ENCODE assay signal across 8 mouse cellular contexts in the genomic region with DNA sequence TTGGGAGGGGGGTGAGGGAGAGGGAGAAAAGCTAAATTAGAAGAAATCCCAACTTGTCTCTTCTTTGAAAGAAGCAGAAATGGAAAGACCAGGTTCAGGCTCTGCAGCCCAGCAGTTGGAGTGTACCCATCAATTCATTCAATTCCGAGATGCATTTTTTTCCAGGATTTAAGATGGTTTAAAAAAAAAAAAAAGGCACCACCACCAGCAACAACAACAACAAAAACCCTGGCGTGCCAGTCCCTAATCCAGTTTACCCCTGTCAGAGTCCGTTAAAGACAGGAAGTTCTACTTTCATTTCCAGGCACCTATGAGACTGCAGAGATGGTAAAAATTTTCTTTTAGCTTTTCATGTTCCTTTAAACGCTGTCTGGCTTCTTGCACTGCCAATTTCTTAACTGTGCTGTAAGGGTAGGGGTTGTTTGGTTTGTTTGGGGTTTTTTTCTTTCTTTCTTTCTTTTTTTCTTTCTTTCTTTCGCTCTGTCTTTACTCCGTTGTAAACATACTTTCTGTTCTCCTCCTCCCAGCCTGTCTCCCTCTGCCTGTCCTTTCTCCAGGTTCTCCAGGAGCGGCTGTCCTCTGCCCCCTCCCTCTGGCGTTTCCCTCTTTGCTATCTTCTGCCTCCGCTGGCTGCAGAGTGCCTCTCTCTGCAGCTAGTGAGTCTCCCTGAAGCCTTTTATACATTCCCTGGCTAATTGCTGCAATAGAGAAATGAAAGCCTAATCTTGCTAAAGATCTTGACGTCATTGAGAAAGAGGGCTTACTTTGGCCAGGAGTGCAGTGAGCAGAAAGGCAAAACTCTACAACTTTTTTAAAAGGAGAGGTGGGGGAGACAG. TPM values are rescaled to one million over a fixed set of nuclear protein-coding genes. Genes with fewer than 3 reads are reported as not detected.
DNase-seq lines count a peak whose midpoint lies in the region; ATAC-seq and TF ChIP-seq lines count a peak whose summit lies in the region.

A gene (minus strand): TSS at position 51 of the 836 bp plus-strand sequence.

- peak; percentile 5 to 65 for DNase-seq in adrenal gland, adult (ENCODE audit: inconsistent age in 2 of 2, low spot score in 1 of 2)
- DNase-seq in adrenal gland, postnatal 4 days (ENCODE audit: low spot score in 2 of 2): no peak
- no peak for DNase-seq in spleen, adult 2 months (ENCODE audit: low read depth in 1 of 2, low spot score in 2 of 2)
- no peak for DNase-seq in spleen, adult 18-20 months
- DNase-seq in stomach, postnatal 0 days (ENCODE audit: low spot score): peak; percentile 16

- no peaks in the 10 kb centered on the region for H3K79me2 ChIP-seq in macrophage (ENCODE audit: inconsistent target)

- WGBS in spleen, adult 2 months: 4% methylated on average over 10 of the region's 10 CpGs
- 4% methylated on average over 10 of the region's 10 CpGs for WGBS in macrophage (ENCODE audit: missing documents)
- WGBS in stomach, postnatal 0 days: 8% methylated on average over 10 of the region's 10 CpGs

- peak; percentile 64 for ATAC-seq in inflammation-experienced regulatory T-cells, adult 6 months
- ATAC-seq in stomach, postnatal 0 days (ENCODE audit: low FRiP score, low TSS enrichment): no peak; the same call in 1 of the 2 replicates

- TF ChIP-seq CTCF in spleen, adult 2 months (IDR thresholded peaks at IDR 0.05; ENCODE audit: extremely low read depth, insufficient read depth, insufficient read length, insufficient replicate concordance): no peak
- TF ChIP-seq CTCF in embryonic fibroblast, embryonic 13.5 days (IDR thresholded peaks at IDR 0.05; ENCODE audit: borderline replicate concordance, insufficient read depth, low read length): no peak
- TF ChIP-seq CTCF in stomach, postnatal 0 days (IDR thresholded peaks at IDR 0.05; ENCODE audit: low read depth): peak; percentile 38

- H3K4me1 ChIP-seq in spleen, adult 2 months (ENCODE audit: control insufficient read depth, insufficient read depth, insufficient read length): peaks cover 5% of the 10 kb centered on the region; the same call in 1 of the 2 replicates
- H3K4me1 ChIP-seq in embryonic fibroblast, embryonic 13.5 days (ENCODE audit: control insufficient read depth, insufficient read depth, low read length): no peaks in the 10 kb centered on the region; the same call in 1 of the 2 replicates
- no peaks in the 10 kb centered on the region for H3K4me1 ChIP-seq in stomach, postnatal 0 days (replicated peaks; ENCODE audit: control insufficient read depth, insufficient read depth)

- no peak within 1 kb of the TSS for H3K9ac ChIP-seq in stomach, postnatal 0 days (ENCODE audit: low read length)

- no peak for TF ChIP-seq POLR2A in spleen, adult 2 months (IDR thresholded peaks at IDR 0.05; ENCODE audit: low read depth, low read length)
- no peak for TF ChIP-seq POLR2A in embryonic fibroblast, embryonic 13.5 days (IDR thresholded peaks at IDR 0.05; ENCODE audit: low read depth, low read length)

- no peaks in the 10 kb centered on the region for H3K9me3 ChIP-seq in stomach, postnatal 0 days (ENCODE audit: control insufficient read depth, low read length)

- TF ChIP-seq EP300 in stomach, postnatal 0 days (optimal IDR thresholded peaks at IDR 0.05): no peak

- no peak within 1 kb of the TSS for H3K27ac ChIP-seq in spleen, adult 2 months (ENCODE audit: insufficient read depth, low read length)
- no peak within 1 kb of the TSS for H3K27ac ChIP-seq in embryonic fibroblast, embryonic 13.5 days (ENCODE audit: insufficient read depth, low read length)
- no peak within 1 kb of the TSS for H3K27ac ChIP-seq in macrophage
- H3K27ac ChIP-seq in stomach, postnatal 0 days (replicated peaks): no peak within 1 kb of the TSS

- no peaks in the 10 kb centered on the region for H3K36me3 ChIP-seq in spleen, adult 2 months (ENCODE audit: control insufficient read depth, insufficient read depth, low read length)
- no peaks in the 10 kb centered on the region for H3K36me3 ChIP-seq in macrophage (ENCODE audit: inconsistent target)
- H3K36me3 ChIP-seq in stomach, postnatal 0 days (ENCODE audit: control insufficient read depth, insufficient read depth, low read length): no peaks in the 10 kb centered on the region

- H3K27me3 ChIP-seq in spleen, adult 2 months (ENCODE audit: control insufficient read depth, insufficient read depth, low read length): no peaks in the 10 kb centered on the region
- no peaks in the 10 kb centered on the region for H3K27me3 ChIP-seq in stomach, postnatal 0 days (ENCODE audit: control insufficient read depth, insufficient read depth, low read length)

- H3K4me3 ChIP-seq in spleen, adult 2 months (ENCODE audit: extremely low read depth, insufficient read depth, insufficient read length): peak within 1 kb of the TSS; percentile 35; the same call in 1 of the 2 replicates
- H3K4me3 ChIP-seq in embryonic fibroblast, embryonic 13.5 days (ENCODE audit: insufficient read depth, low read length): peak within 1 kb of the TSS; percentile 26
- H3K4me3 ChIP-seq in macrophage (ENCODE audit: inconsistent target): peak within 1 kb of the TSS; percentile 25; the same call in 1 of the 2 replicates
- H3K4me3 ChIP-seq in stomach, postnatal 0 days (ENCODE audit: low read depth, low read length): peak within 1 kb of the TSS; percentile 32

- H3K4me2 ChIP-seq in stomach, postnatal 0 days (replicated peaks; ENCODE audit: low read depth): peak within 1 kb of the TSS; percentile 47

RNA-seq across cellular contexts. Expression of the gene that starts here (rescaled TPM):
- total RNA-seq in adrenal gland, postnatal 4 days (2021): 1 to 10 TPM; 3.2 to 6.4 TPM
- polyA plus RNA-seq in spleen, adult 2 months (2012; rRNA removed): 0.01 TPM in 1 of 2 replicates, not detected in the other
- polyA plus RNA-seq in embryonic fibroblast, embryonic 13.5 days (2011; ENCODE audit: insufficient read length, low read depth, missing spikeins): 2.0 and 2.1 TPM in 2 replicates
- polyA plus RNA-seq in inflammation-experienced regulatory T-cells, adult 6 months (2017; shearing (Covaris generic)): under 1 TPM in 1 of 3 experiments, not detected in 2; 0.16 TPM
- 10 to 100 TPM in 10 of 26 experiments, 1 to 10 TPM in 14, under 1 TPM in 2; 0.74 to 44.9 (median 4.7) TPM for total RNA-seq in macrophage (2018; cell fraction: chromatin; rRNA removed)
- total RNA-seq in macrophage (2018; cell fraction: cytosol; rRNA removed): 10 to 100 TPM in 13 of 26 experiments, 1 to 10 TPM in 13; 2.0 to 30.3 (median 10.4) TPM
- 10 to 100 TPM in 12 of 26 experiments, 1 to 10 TPM in 14; 1.5 to 41.3 (median 9.1) TPM for total RNA-seq in macrophage (2018; cell fraction: nucleus; rRNA removed)
- polyA plus RNA-seq in macrophage (2018): 4.2 to 18.5 TPM (median 10.8 TPM) in 3 replicates
- polyA plus RNA-seq in stomach, postnatal 0 days (2015; fragmentation: Nextera tagmentation; extraction: Ambion mirVana): 0.25 and 0.39 TPM in 2 replicates

Comparison
In these comparisons a context has a peak if more than half of its experiments do, and no peak if none do; other contexts are left out.
1. DNase-seq: peak in adrenal gland, adult (2 of 2); none in adrenal gland, postnatal 4 days (0 of 2), spleen, adult 2 months (0 of 2) and spleen, adult 18-20 months (0 of 2).
2. Peak in ATAC-seq in inflammation-experienced regulatory T-cells, adult 6 months; RNA of the gene not detected or under 1 TPM.
3. Peak in DNase-seq, H3K4me3 ChIP-seq and H3K4me2 ChIP-seq in stomach, postnatal 0 days; RNA of the gene not detected or under 1 TPM.
4. Peak in every context shown above with its lines, with median percentiles within 50 percentile points of each other: H3K4me3 ChIP-seq.